Mouse (Mus musculus) 3134 (cell line): Measurements from ENCODE around the gene Mms19.
"Not testable (repeated sequence)": the region's sequence is repeated elsewhere in the genome, so short reads cannot be mapped to it uniquely, and the experiment has no call there.

Experiments
- DNase-seq: peaks from one replicate; pipeline ENCODE4 v3.0.0-alpha.2; 2011; ENCODE audit warnings: low spot score; ENCODE audit not compliant: insufficient read length; ENCODE audit errors: extremely low read depth

The Mms19 gene

DNA sequence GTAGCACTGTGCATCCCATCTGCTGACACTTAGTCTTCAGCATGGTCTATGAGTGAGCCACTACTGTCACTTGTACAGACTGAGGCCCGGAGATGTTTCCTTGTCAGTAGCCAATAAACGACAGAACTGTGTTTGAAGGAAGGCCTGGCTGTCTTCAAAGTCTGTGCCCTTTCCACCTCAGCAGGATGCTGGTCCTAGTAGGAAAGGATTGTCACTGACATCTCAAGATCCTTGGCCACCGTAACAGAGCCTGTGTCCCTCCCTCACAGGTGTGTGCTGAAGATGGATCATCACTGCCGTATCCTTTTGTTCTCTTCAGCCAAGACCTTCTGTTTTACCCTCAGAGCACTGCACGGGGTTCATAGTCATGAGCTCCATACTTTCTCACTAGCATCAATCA lies 42.4 kb downstream of the Mms19 start:
- DNase-seq: no peak

DNA sequence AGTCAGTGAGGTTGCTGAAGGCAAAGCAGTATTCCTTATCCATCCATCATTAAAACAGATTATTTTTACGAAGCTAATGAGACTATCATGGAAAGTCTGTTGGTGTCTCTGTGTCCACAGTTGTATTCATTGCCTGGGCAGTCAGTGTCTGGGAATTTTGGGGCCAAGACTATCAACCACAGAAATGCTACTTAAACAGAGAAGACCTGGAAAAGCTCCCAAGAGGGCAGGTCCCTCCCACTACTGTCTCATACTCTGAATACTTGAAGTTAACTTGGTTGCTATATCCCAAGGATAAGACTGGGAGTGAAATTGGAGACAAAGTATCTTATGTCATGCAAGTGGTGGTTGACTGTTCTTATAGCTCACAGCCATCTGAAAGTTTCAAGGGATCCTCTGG lies 45.0 kb downstream of the Mms19 start:
- DNase-seq: no peak

DNA sequence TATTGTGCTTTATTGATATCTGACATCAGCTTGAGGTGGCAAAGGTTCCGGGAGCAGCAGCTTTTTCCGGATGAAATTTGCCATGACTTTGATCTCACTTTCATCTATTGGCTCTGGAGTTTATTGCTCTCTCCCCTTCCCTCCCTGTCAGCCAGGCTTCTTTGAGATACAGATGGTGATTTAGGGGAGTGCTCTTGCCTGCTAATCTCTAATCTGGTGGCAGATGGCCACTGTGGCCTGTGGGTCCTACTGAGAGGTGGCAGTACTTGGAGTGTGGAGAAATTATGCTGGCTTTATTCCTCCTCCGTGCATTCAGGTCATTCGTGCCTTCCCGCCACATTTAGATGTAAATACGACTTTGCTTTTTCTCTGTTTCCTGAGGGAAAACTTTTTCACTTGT lies 46.8 kb downstream of the Mms19 start:
- no peak for DNase-seq

DNA sequence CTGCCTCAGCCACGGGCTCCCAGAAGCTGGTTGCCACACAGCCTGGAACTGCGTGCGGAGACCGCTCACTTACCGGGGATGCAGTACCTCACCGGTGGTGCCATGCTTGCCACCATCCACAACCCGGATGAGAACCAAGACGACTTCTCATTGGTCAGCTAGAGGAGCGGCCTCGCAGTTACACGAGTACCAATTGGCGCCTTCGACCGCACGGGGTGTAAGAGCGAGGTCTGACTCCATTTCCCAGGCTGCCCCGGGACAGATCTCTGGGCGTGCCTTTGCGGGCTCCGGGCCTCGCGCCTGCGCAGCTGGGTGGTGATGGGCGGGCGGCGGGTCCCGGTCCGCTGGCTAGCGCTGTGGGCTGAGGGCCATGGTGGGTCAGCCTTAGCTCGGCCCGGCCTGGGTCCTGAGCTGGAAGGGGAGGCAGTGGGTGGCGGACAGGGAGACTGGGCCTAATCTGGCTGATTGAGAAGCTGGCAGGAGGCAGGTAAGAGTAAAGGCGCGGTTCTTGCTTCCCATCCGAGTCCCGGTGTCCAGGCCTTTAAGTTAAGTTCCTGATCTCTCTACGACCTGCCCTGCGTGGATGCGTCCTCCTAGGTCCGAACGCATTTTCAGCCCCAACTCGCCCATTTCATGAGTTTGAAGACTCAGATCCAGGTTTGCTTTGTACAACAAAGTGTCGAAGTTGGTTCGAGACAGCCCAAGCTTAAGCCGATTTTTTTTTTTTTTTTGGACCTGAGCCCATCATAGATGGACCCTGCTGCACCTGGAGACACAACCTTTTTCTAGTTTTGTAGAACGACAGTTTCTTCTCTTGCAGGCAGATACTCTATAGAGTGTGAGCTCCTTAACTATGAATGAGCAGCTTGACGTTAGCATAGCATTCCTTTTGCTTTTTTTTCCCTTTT lies 47.5 kb downstream of the Mms19 start, which contains the start of the genes Exosc1 and Zdhhc16:
TSS of gene Exosc1 (minus strand) at position 245 of the 908 bp plus-strand sequence.
TSS of gene Zdhhc16 (plus strand) at position 302 of the 908 bp plus-strand sequence.
- DNase-seq: peak; percentile 94

DNA sequence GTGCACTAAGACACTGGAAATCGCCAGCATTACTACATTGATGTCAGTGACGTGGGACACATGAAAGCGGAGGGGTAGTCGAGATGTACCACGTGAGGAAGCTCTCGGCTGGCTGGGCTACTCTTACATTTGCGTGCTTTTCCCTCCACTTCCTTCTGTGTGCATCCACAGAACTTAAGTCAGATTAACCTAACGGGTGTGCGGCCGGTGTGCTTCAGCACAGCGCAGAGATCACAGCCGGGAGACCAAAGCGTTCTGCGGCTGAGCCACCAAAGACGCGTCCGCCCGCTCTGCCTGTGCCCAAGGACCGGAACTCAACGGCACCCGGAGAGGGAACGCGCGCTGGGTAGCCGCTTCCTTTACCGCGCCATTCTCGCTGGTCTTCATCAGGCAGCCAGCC lies 48.3 kb downstream of the Mms19 start:
- DNase-seq: no peak

DNA sequence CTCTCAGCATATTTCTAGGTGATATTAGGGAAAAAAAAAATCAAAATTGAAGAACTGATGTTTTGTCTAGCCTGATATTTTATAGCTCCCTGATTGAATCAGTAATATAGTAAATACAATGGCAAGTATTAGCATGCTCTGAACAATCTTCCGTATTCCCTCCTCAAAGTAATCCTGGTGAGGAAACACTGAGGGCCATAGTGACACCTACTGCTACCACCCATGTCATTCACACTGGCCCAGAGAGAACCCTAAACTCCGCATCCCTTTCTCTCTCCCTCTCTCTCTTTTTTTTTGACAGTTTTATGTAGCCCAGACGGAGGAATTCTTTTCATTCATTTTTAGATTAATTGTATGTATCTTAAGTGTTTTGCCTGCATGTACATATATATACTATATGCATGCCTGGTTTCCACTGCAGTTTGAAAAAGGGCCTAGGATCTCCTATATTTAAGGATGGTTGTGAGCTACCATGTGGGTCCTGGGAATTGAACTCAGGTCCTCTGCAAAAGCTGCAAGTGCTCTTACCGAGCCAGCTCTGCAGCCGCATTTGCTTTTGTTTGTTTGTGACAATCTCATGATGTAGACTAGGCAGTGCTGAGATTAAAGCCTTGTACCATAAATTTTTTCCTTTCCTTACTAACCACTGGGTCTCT lies 60.4 kb downstream of the Mms19 start:
- DNase-seq: no peak

DNA sequence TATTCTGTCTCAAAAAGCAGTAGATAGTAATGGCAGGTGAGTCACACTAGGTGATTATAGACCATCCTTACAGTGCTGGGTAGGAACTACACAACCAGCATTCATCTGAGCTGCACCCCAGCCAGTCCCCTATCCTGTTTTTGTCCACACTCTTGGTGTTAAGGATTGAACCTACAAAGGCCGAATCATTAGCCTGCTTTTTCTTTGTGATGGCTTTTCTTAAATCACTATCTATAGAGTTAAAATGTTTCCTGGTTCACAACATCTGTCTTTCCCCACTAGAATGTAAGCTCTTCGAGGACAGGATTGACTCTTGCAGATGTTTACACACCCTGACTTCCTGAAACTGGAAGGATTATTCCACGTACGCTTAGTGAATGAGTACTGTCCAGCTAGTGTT lies 61.5 kb downstream of the Mms19 start:
- no peak for DNase-seq

DNA sequence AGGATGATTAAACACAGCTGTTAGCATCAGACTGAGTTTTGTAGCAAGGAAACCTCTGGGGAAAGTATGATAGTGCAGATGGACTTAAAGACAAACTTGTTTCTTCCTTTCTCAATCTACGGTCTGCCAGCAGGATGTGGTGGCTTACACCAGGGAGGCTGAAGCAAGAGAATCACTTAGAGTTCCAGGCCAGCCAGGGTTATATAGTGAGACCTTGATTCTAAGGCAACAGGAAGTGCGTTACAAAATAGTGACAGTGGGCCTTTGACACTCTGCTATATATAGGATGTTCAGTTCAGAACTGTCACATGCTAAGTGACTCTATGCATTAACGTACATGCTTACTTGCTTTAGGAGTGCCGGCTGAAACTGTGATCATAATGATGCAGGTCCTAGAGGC lies 64.1 kb downstream of the Mms19 start:
- DNase-seq: no peak

DNA sequence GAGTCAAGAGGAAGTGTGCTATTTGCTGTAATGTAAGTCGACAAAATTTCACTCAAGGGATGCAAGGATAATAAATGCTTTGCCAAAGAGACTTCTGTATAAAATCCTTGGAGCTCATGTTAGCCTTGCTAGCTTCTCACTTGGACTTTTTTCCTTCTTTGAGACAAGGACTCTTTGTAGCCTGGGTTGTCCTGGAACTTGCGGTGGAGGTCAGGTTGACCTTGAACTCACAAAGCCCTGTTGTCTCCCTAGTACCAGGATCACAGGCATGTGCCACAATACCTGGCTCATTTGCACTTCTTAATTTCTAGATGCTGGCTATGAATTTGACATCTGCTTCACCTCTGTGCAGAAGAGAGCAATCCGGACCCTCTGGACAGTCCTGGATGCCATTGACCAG lies 65.7 kb downstream of the Mms19 start:
- no peak for DNase-seq

DNA sequence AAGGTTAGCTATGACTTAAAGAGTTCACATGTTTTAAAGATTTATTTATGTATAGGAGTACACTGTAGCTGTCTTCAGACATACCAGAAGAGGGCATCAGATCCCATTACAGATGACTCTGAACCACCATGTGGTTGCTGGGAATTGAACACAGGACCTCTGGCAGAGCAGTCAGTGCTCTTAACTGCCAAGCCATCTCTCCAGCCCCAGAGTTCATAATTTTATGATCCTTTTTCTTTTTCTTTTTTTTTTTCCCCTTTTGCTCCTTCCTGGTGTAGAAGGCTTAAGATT lies 66.4 kb downstream of the Mms19 start:
- DNase-seq: not testable (repeated sequence)

DNA sequence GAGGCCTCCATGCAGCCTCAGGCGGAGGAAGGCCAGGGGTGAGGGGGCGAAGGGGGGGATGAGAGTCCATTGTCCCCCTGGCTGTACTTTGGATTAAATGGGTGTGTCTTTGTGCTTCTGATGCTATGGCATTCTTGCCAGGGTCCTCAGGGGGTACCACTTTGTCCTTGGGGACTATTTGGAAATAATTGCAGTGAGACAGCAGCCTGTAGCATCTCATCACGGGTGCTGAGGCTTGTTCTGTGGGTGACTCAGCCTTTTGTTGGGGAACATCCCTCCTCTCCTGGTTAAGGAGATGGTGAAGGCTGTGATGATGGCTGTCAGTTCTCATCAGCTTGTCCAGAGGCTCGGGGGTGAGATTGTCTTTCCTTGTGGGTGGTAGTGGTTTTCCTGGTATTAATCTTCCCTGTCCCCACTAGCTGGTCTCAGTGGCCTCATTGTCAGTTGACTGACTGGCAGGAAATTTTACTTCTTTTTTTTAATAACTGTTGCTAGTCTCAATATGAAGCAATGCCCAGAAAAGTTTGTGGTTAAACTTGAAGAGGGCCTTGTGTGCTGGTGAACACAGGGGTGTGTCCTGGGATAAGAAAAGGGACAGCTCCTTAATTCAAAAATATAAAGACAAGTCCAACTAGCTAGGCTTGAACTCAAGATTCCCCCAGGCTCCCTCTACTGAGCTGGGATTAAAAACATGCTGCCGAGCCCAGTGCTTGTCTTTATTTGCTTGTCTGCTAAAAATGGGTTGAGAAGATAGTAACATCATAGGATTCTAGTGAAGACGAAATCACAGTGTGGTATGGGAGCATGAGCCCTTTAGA lies 67.0 kb downstream of the Mms19 start:
- no peak for DNase-seq

DNA sequence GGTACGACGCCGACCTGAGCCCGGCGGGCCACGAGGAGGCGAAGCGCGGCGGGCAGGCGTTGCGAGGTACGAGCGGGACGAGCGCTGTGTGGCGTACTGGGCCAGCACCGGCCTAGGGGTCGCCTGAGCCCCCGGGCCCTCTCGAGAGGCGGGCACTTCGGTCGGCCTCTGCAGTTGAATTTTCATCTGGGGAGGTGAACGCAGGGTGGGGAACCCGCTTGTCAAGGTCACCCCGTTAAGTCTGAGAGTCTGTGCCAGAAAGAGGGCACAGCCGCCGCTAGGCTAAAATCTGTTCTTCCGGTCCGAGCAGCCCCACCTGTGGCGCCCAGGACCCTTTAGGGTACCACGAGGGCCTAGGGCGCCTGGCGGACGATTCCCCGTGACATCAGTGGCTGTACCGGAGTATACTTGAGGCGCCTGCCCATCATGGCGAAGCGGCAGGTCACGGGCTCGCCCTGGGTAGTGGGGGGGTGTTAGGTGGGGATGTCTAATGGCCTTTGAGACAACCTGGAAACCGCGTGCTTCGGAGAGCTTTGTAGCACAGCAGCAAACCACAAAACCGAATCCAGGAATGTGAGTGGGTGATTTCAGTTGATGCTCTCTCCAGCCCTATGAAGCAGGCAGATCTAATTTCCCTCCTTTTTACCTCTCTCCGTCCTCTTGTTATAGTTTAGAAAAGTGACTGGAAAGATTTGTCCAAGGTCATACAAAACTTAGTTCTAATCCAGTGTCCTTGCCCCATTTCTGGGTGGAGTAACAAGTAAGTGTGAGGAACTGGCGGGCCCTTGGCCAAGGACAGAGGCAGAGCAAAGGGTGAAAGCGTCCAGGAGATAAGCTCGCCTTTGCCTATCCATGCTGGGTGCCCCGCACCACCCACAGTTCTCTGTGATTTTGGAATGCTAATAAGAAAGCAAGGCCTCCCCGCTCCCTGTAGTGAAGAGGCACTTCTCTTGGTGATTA lies 68.6 kb downstream of the Mms19 start:
- DNase-seq: peak; percentile 70

DNA sequence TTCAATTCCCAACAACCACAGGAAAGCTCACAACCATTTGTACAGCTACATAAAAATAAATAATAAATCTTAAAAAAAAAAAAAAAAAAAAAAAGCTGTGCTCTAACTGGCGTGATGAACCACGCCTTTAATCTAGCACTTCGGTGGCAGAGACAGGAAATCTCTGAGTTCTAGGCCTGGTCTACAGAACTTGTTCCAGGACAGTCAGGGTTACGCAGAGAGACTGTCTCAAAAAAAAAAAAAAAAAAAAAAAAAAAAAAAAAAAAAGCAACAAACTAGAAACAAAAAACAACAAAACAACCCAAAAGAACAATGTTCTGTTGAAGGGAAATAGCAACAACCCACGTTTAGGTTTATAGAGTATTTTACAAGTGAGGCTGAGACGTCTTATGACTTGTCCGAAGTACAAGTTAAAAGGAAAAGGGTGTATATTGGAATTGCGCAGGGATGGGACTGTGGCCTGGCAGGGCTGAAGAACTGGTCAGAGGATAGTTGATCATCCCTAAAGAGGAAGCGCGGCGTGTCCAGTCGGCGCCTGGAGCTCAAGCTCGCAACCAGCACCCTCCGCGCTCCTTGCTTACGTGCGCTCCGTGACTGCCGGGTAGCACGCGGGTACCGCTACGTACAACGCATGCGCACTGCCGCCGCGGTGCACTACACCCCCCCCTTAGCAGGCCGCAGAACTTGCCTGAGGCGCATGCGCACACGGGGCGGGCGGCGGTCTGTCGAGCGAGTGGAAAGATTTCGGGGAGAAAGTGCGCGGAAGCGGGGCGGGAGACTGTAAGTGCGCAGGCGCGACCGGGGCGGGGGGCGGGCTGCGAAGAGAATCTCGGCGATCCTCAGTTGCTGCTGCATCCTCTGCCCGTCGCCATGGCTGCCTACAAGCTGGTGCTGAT lies 69.5 kb downstream of the Mms19 start, which contains the start of gene Pgam1:
TSS of gene Pgam1 (plus strand) at position 746 of the 896 bp plus-strand sequence.
- DNase-seq: peak; percentile 100

DNA sequence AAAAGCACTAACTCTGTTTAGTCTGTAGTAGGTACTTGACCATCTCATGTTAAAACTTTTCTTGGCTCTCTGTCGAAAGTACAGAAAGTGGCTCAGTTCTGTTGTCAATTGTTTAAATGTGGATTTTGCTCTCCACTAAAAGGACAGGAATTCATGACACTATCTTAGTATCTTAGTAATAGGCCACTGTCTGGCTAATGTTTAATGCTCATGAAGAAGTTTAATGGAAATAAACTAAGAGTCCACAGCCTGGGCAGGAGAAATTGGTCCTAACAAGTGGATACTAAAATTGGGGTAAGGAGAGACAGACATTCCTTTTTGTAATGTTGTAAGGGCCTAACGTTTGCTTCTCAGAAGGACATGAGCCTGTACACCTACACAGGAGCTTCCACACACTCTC lies 70.6 kb downstream of the Mms19 start:
- no peak for DNase-seq

DNA sequence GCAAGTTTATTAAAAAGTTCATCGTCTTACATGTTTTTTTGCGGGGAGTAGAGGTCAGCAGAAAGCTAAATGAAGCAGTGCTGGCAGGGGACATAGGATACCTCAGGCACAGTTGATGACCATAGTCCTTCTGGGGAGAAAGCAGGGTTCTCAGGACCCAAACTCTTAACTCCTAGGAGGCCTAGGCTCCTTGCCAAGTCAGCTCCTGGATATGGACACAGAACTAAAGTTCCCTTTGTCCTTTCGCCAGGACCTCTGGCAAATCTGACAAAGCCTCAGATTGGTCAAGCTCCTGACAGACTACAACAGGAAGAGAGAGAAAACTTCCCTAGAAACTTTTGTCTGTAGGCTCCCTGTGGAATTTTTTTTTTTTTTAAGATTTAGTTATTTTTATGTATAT lies 72.2 kb downstream of the Mms19 start:
- no peak for DNase-seq

DNA sequence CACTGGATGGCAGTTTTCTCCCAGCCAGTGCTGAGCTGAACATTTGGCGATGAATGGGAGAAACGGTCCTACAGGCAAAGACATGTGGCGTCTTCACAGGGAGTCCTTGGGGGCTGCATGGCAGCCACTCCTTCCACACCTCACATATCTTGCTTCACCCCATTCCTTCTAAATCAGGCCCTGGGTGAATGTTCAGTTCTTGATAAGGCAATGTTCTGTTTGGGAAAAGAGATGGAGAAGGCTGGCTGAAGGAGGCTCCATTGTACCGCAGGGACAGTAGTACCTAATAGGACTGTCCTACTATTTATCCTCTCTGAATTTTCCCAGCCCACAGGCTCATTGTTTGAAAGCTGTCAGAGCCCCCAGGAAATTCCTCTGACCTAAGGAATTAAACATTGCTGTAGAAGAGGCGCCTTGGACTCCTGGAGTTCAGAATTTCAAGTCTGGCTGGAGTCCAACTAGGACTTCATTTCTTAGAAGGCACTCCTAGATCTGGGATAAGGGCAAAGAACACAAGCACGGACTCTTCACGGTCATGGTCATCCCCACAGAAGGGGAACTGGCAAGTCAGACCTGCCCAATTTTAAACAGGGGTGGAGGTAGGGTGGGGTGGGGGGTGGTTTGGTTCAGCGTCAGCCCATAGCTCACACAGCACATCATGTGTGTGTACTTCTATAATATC lies 73.7 kb downstream of the Mms19 start:
- DNase-seq: no peak

DNA sequence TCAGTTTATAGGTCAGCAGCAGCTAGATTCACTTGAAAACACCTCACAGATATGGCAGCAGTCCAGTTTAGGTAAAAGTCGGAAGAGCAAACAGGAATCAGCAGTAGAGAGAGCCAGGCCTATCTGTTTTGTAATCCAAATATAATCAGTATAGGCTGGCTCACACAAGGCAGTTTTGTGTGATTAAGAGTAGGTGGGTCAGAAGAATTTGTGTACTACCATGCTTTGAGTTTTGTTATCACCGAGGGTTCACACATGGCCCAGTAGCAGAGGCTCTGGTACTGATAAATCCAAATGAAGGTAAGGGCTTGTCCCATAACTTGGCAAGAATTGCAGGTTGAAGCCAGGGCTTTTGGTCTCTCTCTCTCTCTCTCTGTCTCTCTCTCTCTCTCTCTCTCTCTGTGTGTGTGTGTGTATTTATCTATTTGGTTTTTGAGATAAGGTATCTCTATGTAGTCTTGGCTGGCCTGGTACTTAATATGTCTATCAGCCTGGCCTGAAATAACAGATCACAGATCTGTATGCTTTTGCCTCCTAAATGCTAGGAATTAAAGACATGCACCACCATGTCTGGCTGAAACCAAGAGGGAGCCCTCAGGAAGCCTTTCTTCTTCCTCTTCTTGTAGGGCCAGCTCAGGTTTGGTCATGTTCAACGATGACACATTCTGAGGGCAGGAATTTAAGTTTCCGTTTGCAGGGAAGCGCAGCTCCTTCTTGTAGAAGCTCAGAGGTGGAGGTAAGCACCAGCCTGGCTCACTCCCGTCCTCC lies 74.5 kb downstream of the Mms19 start:
- no peak for DNase-seq

DNA sequence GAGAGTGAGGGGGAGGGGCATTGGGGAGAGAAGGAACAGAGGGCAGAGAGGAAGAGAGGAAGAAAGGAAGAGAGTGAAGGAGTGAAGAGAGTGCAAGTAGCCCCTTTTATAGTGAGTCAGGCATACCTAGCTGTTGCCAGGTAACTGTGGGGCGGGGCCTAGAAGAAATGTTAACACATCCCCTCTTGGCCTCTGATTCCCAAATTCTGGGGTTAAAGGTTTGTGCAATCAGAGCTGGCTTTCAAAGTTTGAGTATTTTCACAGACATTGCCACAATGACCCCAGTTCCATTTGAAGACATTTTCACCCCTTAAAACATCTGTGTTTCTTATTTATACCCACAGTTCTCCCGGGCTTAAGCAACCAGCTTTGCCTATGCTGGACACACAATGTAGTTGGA lies 75.7 kb downstream of the Mms19 start:
- no peak for DNase-seq
